Mouse (Mus musculus) liver (tissue): ENCODE measurements around the gene Rhof.

Experiments used
- DNase-seq: peaks from one replicate; pipeline ENCODE4 v3.0.0-alpha.2; 2020; ENCODE audit warnings: mixed read lengths

Rhof gene

GRCm38 (mm10) chr5:123134875-123135382, 2.4 kb upstream of the Rhof start:
- DNase-seq, result no peak

GRCm38 (mm10) chr5:123134186-123134874, 1.8 kb upstream of the Rhof start:
- peak; percentile 57 for DNase-seq

- DNase-seq, result no peak
Measured at GRCm38 (mm10) chr5:123133784-123134143, 1.3 kb upstream of the Rhof start.

- peak; percentile 88 for DNase-seq
Measured at GRCm38 (mm10) chr5:123133083-123133783, 741 bp upstream of the Rhof start.

GRCm38 (mm10) chr5:123130814-123131148, 1.7 kb downstream of the Rhof start:
- no peak for DNase-seq

- DNase-seq, result no peak
Measured at GRCm38 (mm10) chr5:123130030-123130813, 2.3 kb downstream of the Rhof start.

GRCm38 (mm10) chr5:123129170-123129757, 3.2 kb downstream of the Rhof start:
- no peak for DNase-seq

GRCm38 (mm10) chr5:123128426-123129169, 3.9 kb downstream of the Rhof start:
- peak; percentile 49 for DNase-seq

GRCm38 (mm10) chr5:123127031-123127430, 5.5 kb downstream of the Rhof start:
- DNase-seq, result no peak

GRCm38 (mm10) chr5:123125638-123126406, 6.7 kb downstream of the Rhof start:
- DNase-seq, result peak; percentile 44

GRCm38 (mm10) chr5:123125105-123125504, 7.4 kb downstream of the Rhof start:
- no peak for DNase-seq

- peak; percentile 61 for DNase-seq
Measured at GRCm38 (mm10) chr5:123122181-123122580, 10.3 kb downstream of the Rhof start.

- DNase-seq, result no peak
Measured at GRCm38 (mm10) chr5:123120624-123121215, 11.8 kb downstream of the Rhof start.

- DNase-seq, result no peak
Measured at GRCm38 (mm10) chr5:123118826-123119225, 13.7 kb downstream of the Rhof start.

GRCm38 (mm10) chr5:123117773-123118172, 14.7 kb downstream of the Rhof start:
- no peak for DNase-seq

GRCm38 (mm10) chr5:123117257-123117656, 15.2 kb downstream of the Rhof start:
- DNase-seq, result peak; percentile 84

- DNase-seq, result no peak
Measured at GRCm38 (mm10) chr5:123116080-123116479, 16.4 kb downstream of the Rhof start.

GRCm38 (mm10) chr5:123114924-123115323, 17.6 kb downstream of the Rhof start:
- DNase-seq, result peak; percentile 42

- DNase-seq, result no peak
Measured at GRCm38 (mm10) chr5:123114109-123114508, 18.4 kb downstream of the Rhof start.

GRCm38 (mm10) chr5:123110296-123110721, 22.2 kb downstream of the Rhof start:
- DNase-seq, result no peak
